17 mouse cellular contexts compared by ENCODE assay signal in the genomic region with DNA sequence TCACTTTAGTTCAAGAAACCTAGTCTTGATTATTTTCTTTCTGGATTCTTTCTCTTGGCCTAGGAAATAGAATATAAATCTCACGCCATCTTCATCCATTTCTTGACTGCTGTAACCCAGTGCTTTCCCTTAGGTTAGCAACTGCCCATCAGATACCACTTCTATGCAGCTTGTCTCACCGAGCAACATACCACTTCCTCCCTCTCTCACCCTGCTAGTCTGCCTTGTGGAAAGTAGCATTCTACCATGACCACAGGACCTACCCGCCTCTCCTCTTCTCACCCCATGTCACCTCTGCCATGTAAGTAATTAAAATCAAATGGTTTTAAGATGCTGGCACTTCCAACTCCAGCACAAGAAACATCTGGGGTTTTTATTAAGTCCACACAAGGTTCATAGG.
DNase-seq lines count a peak whose midpoint lies in the region; ATAC-seq lines count a peak whose summit lies in the region.
"Had no signal": no experiment of that assay in that cellular context is flagged by ENCODE, and none has a peak within 500 bp of the region (broad histone marks: within the 10 kb centered on the region; RNA-seq: fewer than 3 reads in every experiment).

No protein-coding gene starts in this region.

- no peak overlapping the region for H3K4me2 ChIP-seq in neural tube, embryonic 15.5 days
- H3K4me2 ChIP-seq: forebrain, embryonic 15.5 days; liver, embryonic 11.5 days; midbrain, embryonic 12.5 days had no signal

- intact Hi-C loops in left cerebral cortex, postnatal 14 days (cut with DNase I) = no loop called here

- peak; percentile 85 for DNase-seq in 416B (ENCODE audit: low read depth)
- DNase-seq in embryonic facial prominence, embryonic 10.5 days (ENCODE audit: low spot score) = peak; percentile 9
- DNase-seq in left cerebral cortex, postnatal 14 days (ENCODE audit: low spot score in 2 of 2) = no peak
- DNase-seq in kidney, postnatal 10 days = no peak
- DNase-seq: adrenal gland, adult 2 months; cerebellum, postnatal 10 days; heart, adult 11 months; lung, adult 2 months; lung, postnatal 36 days; right cerebral cortex, postnatal 14 days had no signal

- no peak overlapping the region for H3K9ac ChIP-seq in neural tube, embryonic 15.5 days (replicated peaks)
- H3K9ac ChIP-seq: forebrain, embryonic 15.5 days; midbrain, embryonic 12.5 days had no signal

- no peak overlapping the region for H3K27ac ChIP-seq in embryonic facial prominence, embryonic 10.5 days (replicated peaks)
- no peak overlapping the region for H3K27ac ChIP-seq in neural tube, embryonic 15.5 days (replicated peaks)
- H3K27ac ChIP-seq: forebrain, embryonic 15.5 days; limb, embryonic 10.5 days; midbrain, embryonic 12.5 days had no signal

- no peaks in the 10 kb centered on the region for H3K27me3 ChIP-seq in embryonic facial prominence, embryonic 10.5 days (replicated peaks; ENCODE audit: low read depth, poor library complexity, severe bottlenecking)
- no peaks in the 10 kb centered on the region for H3K27me3 ChIP-seq in neural tube, embryonic 15.5 days (replicated peaks)
- H3K27me3 ChIP-seq: forebrain, embryonic 15.5 days; midbrain, embryonic 12.5 days had no signal

- H3K9me3 ChIP-seq in embryonic facial prominence, embryonic 10.5 days = no peaks in the 10 kb centered on the region
- no peaks in the 10 kb centered on the region for H3K9me3 ChIP-seq in neural tube, embryonic 15.5 days (replicated peaks)
- H3K9me3 ChIP-seq: forebrain, embryonic 15.5 days; limb, embryonic 10.5 days; midbrain, embryonic 12.5 days had no signal

- 57% methylated on average over 3 of the region's 3 CpGs for WGBS in embryonic facial prominence, embryonic 10.5 days
- 86% methylated on average over 3 of the region's 3 CpGs for WGBS in neural tube, embryonic 15.5 days

- H3K4me3 ChIP-seq in embryonic facial prominence, embryonic 10.5 days = no peak overlapping the region
- no peak overlapping the region for H3K4me3 ChIP-seq in neural tube, embryonic 15.5 days (replicated peaks)
- H3K4me3 ChIP-seq: forebrain, embryonic 15.5 days; limb, embryonic 10.5 days; midbrain, embryonic 12.5 days had no signal

- peak; percentile 71 for ATAC-seq in CD4-positive, CD25-positive, alpha-beta regulatory T cell, adult 4 months
- ATAC-seq in monocyte, adult 5-6 weeks (replicated peaks; ENCODE audit: insufficient number of reproducible peaks, low FRiP score, low TSS enrichment, poor library complexity, severe bottlenecking) = peak; percentile 70; the same call in 1 of the 2 replicates
- no peak for ATAC-seq in neural tube, embryonic 15.5 days (ENCODE audit: low FRiP score)
- ATAC-seq: forebrain, embryonic 15.5 days had no signal

- no peaks in the 10 kb centered on the region for H3K36me3 ChIP-seq in embryonic facial prominence, embryonic 10.5 days (replicated peaks)
- no peaks in the 10 kb centered on the region for H3K36me3 ChIP-seq in neural tube, embryonic 15.5 days
- H3K36me3 ChIP-seq: forebrain, embryonic 15.5 days; limb, embryonic 10.5 days; midbrain, embryonic 12.5 days had no signal

- H3K4me1 ChIP-seq in embryonic facial prominence, embryonic 10.5 days = no peaks in the 10 kb centered on the region
- no peaks in the 10 kb centered on the region for H3K4me1 ChIP-seq in neural tube, embryonic 15.5 days
- H3K4me1 ChIP-seq: forebrain, embryonic 15.5 days; limb, embryonic 10.5 days; midbrain, embryonic 12.5 days had no signal

Comparison
In these comparisons a context has a peak if more than half of its experiments do, and no peak if none do; other contexts are left out.
1. DNase-seq: peak in 416B (single experiment) and embryonic facial prominence, embryonic 10.5 days (single experiment); none in left cerebral cortex, postnatal 14 days (0 of 2) and kidney, postnatal 10 days (single experiment).